Mouse (Mus musculus) E14TG2a.4 (cell line): ENCODE measurements around the gene Gpn2.

Source experiments
- CTCF ChIP-seq: conservative IDR thresholded peaks from 2 replicates; pipeline ENCODE4 v1.5.1; 2014; ENCODE audit warnings: low read length
- NANOG ChIP-seq: IDR thresholded peaks from 2 replicates; pipeline ENCODE4 v1.6.1; 2014; ENCODE audit warnings: borderline replicate concordance, low read length, mixed read lengths
- POU5F1 ChIP-seq: IDR thresholded peaks from 2 replicates; pipeline ENCODE4 v1.6.1; 2014; ENCODE audit warnings: low read length, borderline replicate concordance

GRCm38 (mm10) chr4:133596084-133596483, 11.9 kb downstream of the Gpn2 start:
- no peak for TF ChIP-seq CTCF
- TF ChIP-seq POU5F1 = no peak
- no peak for TF ChIP-seq NANOG
